Mouse (Mus musculus) heart, postnatal 4 days (tissue): ENCODE results near the gene Lrrc61. TPM values are rescaled to one million over a fixed set of nuclear protein-coding genes. Genes with fewer than 3 reads are reported as not detected.

Source experiments
- DNase-seq: peaks from one replicate; pipeline ENCODE4 v3.0.0; 2021
- total RNA-seq, 2 experiments: library from RNA; stranded (reverse); gene quantifications; 2 replicates each; pipeline ENCODE4 v1.2.3; 2021

Gene Lrrc61
- total RNA-seq, 2 experiments from 2014 or later: 7.5 to 9.1 TPM

DNA sequence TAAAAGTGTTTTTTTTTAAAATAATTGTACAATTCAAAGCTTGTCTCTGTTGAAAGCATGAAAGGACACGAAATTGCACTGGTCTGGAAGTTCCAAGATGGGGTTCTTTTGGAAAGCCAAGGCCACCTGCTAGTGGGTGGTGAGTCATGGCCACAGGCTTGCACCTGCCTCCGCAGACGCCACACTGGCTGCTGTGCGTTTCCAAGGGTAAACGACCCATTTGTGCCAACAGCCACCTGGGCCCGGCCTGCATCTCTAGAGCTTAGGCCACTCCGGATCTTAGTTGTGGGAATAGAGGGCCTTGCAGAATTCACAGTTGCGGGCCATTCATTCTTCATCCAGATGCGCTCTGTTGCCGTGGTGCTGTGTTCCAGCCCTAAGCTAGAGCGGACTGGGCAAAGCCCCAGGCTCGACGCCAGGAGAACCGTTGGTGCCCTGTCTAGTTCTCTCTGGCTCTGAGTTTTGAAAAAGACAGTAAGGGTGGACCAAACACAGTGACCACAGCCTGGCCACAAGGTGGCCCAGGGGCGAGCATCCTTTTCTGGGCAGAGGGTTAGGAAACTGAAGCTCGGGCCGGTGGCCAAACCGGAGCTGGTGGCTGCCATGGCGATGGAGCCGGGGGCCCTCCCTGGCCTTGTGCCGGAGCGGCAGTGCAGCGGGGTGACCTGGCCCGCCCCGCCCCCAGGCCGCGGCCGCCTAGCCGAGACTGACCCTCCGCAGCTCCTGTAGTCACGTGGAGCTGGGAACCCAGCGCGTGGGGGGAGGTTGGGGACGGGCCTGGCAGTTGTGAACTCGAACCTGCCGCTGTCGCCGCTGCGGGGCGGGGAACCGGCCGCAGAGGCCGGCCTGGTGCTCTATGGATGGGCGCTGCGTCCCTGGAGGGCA is 38.8 kb downstream of the Lrrc61 start, which contains the start of the genes Repin1 and Gm44965:
Gene Repin1, plus strand, starts transcription at position 726 of the 885 bp plus-strand sequence.
Gene Gm44965, plus strand, starts transcription at position 784 of the 885 bp plus-strand sequence.
- peak; percentile 97 for DNase-seq

DNA sequence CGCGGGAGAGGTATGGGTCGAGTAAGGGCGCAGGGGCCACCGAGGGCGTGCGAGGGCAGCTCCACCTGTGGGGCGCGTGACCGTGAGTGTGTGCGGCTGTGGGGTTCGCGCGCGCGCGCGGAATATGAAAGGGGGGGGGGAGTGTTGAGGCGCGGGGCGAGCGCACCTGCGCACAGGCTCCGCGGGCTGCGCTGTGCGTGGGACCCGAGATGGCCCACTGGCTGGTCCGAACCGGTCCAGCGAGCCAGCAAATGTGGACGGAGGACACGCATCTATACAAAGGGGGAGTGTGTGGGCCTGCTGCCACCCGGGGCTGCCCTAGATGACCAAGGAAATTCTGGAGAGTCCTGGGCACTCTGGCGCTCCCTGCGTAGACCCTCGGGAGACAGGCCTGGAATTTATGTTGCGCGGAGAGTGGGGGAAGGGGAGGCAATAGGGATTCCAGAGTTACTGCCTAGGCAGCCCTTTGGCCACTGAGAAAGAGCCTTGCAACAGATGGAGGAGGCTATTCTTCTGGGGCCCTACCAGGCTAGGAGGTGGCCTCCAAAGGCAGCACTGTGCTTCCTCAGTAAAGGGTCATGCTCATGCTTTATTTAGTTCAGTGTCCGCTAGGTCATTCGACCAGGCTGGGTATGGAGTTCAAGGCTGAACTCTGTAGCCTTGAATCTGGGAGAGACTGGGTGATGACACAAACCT is 39.6 kb downstream of the Lrrc61 start:
- DNase-seq: peak; percentile 55

DNA sequence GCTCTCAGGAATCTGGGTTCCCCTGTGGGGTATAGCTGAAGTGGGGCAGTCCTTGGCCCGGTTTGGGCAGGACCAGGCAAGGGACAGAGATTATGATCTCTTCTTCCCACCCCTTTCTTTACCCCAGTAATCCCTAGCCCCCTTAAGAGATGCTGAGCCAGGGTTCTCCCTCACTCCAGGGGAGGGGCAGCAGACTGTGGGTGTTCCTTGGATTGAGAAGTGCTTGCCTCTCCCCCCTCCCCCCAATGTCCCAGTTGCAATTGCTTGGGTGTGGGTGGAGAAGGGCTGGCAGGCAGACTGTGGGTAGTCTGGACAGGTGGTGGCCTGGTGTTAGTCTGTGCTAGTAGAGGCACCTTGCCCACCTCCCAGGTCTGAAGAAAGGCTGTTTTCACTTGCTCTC is 40.7 kb downstream of the Lrrc61 start:
- no peak for DNase-seq

DNA sequence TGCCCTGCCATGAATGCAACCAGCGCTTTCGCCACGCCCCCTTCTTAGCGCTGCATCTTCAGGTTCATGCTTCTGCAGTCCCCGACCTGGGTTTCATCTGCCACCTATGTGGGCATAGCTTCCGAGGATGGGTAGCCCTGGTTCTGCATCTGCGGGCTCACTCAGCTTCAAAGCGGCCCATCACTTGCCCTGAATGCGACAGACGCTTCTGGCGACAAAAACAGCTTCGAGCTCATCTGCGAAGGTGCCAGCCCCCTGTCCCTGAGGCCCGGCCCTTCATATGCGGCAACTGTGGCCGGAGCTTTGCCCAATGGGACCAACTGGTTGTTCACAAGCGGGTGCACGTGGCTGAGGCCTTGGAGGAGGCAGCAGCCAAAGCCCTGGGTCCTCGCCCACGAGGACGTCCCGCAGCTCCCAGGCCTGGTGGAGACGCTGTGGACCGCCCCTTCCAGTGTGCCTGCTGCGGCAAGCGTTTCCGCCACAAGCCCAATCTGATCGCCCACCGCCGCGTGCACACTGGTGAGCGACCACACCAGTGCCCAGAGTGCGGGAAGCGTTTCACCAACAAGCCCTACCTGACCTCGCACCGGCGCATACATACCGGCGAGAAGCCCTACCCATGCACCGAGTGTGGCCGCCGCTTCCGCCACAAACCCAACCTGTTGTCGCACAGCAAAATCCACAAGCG is 42.1 kb downstream of the Lrrc61 start:
- DNase-seq: no peak

DNA sequence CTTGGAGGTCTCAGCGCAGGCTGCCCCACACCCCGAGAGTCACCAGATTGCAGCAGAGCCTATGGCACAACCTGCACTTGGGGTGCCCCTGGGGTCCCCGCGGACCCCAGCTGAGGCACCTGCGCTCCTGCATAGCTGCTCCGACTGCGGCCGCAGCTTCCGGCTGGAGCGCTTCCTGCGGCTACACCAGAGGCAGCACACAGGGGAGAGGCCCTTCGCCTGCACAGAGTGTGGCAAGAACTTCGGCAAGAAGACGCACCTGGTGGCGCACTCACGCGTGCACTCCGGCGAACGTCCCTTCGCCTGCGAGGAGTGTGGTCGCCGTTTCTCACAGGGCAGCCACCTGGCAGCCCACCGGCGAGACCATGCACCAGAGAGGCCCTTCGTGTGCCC is 42.6 kb downstream of the Lrrc61 start:
- DNase-seq: no peak

DNA sequence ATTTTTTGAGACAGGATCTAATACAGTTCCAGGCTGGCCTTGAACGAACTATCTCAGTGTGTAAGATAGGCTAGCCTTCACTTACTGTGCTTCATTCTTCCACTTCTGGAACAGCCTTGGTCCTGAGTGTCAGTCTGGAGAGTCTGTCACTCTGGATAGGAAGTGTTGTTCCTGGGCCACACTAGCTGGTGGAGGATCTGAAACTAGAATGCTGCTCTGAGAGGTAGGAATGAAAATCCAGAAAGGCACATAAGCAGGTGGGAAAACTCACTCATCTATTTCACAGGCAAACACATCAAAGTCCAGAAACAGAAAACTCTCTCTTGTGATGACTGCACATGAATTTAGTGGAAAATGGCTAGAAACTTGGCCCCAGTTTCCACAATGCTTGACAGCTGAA is 46.0 kb downstream of the Lrrc61 start:
- no peak for DNase-seq

DNA sequence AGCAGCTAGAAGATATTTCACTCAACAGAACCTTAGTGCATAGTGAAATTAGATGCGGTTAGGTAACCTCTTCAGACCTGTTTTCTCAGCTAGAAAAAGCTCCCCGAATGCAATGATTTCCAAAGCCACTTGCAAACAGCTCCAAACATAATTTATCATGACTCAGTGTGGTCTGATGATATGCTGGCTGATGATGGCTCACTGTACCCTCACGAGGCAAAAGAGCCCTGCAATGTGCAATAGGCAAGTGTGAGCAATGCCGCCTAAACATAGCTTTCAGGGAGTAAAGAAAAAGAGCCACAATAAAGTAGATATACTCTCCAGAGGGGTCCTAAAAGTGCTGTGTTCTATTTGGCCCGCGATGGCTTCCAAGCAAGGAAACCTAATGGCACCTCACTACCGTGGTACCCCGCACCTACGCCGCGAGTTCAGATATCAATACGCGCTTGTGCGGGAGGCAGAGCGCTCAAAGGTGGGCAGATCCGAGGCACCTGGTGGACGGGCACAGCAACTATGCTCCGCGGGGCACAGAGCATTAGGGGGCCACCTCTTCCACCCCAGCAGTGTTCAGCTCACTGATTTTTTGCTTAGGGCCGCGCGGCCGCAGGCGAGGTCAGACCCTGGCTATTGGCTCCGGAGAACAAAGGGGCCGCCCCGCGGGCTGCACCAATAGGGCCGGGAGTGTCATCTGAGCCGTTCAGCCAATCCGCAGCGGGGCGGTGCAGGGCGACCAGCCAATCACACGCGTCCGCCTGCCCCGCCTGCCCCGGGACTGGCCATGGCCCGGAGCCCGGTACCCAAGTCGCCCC is 46.9 kb downstream of the Lrrc61 start, which contains the start of gene Zfp775:
Gene Zfp775, plus strand, starts transcription at position 793 of the 809 bp plus-strand sequence.
- peak; percentile 97 for DNase-seq

DNA sequence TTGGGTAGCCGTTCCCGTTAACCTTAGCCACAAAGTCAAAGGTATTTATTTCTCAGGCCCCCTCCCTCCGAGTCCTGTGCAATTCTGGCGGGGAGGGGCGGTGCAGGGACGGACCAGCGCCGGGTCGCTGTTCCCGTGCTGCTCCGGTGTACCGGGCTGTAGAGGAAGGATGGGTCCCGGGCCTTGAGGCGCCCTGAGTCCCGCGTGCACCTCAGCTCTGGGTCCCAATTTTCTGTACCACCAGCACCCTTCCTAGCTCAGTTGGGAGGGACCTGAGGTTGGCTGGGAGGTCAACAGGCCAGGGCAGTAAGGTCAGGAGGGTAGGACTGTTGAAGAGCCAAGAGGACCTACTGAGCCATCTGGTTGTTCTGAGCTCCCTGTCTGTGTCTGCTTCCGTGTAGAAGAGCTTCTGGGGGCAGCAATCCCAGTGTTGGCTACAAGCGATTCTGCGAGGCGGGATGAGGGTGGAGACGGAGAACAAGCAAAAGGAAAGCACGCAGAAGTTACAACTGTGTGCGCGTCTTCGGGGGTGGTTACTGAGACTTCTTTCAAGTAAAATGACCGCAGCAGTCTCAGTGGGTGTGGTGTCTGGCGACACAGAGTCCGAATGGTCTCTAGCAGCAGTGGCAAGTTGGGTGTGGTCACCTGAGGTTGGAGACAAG is 47.6 kb downstream of the Lrrc61 start:
- no peak for DNase-seq

DNA sequence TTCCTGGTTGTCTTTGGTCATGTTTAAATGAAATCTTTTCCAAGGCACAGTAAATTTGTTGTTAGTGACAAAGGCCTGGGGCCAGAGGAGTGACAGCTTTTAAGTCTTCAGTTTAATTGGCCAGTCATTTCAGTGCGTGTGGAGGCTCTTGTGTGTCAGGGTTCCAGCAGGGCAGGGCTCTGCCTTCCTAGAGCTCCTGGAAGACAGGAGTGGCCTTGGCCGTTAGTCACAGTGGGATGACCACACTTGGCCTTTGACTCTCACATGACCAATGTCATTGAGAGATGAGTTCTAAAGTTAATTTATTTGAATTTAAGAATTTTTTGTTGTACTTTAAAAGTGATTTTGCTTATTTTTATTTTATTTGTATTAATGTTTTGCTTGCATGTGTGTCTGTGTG is 53.5 kb downstream of the Lrrc61 start:
- no peak for DNase-seq

DNA sequence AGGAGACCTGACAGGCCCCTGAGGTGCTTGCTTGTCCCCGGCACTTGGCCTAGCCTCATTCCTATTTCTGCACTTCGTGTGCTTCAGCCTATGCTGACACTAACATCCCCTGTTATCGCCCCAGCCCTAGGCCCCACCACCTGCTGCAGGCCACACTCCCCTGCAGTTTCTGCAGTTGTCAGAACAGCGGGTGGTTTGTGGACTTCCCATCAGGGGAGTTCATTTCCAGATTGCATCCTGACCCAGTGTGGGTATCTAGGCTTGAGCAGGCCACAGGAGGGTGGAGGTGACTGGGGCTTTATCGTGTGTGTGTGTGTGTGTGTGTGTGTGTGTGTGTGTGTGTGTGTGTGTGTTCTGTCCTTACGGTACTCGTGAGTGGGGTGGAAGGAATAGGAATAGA is 54.9 kb downstream of the Lrrc61 start:
- DNase-seq: no peak

DNA sequence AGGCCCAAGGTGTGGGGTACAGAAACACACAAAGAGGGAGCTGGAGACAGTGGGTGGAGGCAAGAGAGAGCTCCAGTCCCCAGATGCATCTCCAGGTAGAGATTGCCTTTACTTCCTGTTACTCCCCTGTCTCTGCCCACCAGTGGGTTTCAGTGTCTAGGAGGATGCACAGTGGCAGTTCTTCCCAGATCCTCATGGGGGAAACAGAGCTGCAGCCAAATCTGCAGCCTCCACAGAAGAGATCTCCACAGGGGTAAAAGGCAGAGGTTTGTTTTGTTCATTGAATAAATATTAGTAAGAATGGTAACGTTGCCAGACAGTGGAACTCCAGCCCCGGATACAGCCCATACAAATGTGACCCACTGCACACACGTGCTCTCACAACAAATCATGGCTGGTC is 56.1 kb downstream of the Lrrc61 start:
- DNase-seq: no peak

DNA sequence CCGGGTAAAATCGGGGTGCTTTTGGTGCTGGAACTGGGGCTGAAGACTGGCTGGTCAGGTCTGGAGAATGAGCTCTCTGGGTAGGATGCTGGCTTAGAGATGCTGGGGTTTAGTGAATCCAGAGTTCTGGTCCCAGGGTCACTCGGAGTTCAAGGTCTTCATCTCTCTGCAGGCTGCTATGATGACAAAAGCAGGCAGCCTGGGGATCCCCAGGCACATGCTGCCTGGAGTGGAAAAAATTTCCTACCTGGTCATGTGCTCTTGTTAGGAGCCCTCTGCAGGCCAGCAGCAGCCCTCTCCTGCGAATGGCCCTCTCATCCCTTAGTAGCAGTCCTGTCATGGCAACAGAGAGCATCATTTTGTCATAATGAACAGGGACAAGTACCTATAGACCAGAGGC is 58.9 kb downstream of the Lrrc61 start:
- DNase-seq: no peak

DNA sequence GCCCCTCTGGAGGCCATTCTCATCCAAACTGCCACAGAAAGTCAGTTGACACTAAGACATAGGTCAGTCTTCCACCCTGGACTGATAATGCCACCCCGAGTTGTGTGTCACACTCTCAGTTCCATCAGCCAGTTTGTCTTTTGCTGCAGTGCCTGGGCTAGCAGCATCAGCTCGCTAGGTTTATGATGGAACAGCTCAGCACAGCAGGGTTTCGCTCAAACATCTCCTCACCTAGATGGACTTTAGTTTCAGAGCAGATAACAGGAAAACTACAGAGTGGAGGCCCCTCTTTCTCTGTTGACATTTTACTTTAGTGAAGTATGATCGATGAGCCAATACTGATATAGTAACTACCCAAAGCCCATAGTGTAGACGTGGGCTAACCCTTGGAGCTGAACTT is 60.2 kb downstream of the Lrrc61 start:
- DNase-seq: no peak

DNA sequence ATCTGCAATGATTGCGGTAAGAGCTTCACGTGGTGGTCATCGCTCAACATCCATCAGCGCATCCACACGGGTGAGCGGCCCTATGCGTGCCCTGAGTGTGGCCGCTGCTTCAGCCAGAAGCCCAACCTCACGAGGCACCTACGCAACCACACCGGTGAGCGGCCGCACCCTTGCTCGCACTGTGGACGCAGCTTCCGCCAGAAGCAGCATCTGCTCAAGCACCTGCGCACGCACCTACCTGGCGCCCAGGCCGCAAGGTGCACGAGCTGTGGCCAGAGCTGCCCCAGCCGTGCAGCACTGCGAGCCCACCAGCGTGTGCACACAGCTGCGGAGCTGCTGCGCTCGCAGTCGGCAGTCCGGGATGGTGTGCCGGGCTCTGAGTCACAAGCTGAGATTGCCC is 65.4 kb downstream of the Lrrc61 start:
- no peak for DNase-seq

Other genes starting within 250 kb of the Lrrc61 start
- gene Krba1, start 159.2 kb upstream of the Lrrc61 start, total RNA-seq: 10 to 100 TPM; 32.5 to 40.1 TPM
- gene Zfp467, start 109.0 kb upstream of the Lrrc61 start, total RNA-seq: 10 to 100 TPM; 17.1 to 25.9 TPM
- under 1 TPM; 0.38 to 0.64 TPM for gene Sspo, start 106.6 kb upstream of the Lrrc61 start, total RNA-seq
- 10 to 100 TPM; 14.0 to 16.4 TPM for gene Atp6v0e2, start 17.2 kb upstream of the Lrrc61 start, total RNA-seq
- gene Rarres2, start 18.0 kb downstream of the Lrrc61 start, total RNA-seq: 10 to 100 TPM; 69.3 to 70.3 TPM
- not detected for gene Gm45021, start 34.8 kb downstream of the Lrrc61 start, total RNA-seq
- gene Repin1, start 39.1 kb downstream of the Lrrc61 start, total RNA-seq: 10 to 100 TPM; 30.4 to 31.2 TPM
- gene Gm44965, start 39.1 kb downstream of the Lrrc61 start, total RNA-seq: not detected
- gene Zfp775, start 47.3 kb downstream of the Lrrc61 start, total RNA-seq: 1 to 10 TPM; 4.0 to 5.4 TPM
- under 1 TPM; 0.41 to 0.50 TPM for gene AI854703, start 72.0 kb downstream of the Lrrc61 start, total RNA-seq
- 1 to 10 TPM; 9.0 to 9.3 TPM for gene Gimap8, start 92.4 kb downstream of the Lrrc61 start, total RNA-seq
- 1 to 10 TPM; 6.7 to 7.0 TPM for gene Gimap9, start 121.3 kb downstream of the Lrrc61 start, total RNA-seq
- 10 to 100 TPM; 41.2 to 50.1 TPM for gene Gimap4, start 129.8 kb downstream of the Lrrc61 start, total RNA-seq
- gene Gimap6, start 153.4 kb downstream of the Lrrc61 start, total RNA-seq: 10 to 100 TPM; 62.2 to 64.7 TPM
- gene Gm28053, start 163.8 kb downstream of the Lrrc61 start, total RNA-seq: 1 to 10 TPM; 7.1 to 7.2 TPM
- not detected for gene Gimap7, start 163.8 kb downstream of the Lrrc61 start, total RNA-seq
- 10 to 100 TPM; 12.9 to 19.4 TPM for gene Gimap1, start 184.3 kb downstream of the Lrrc61 start, total RNA-seq
- gene Gimap5, start 191.4 kb downstream of the Lrrc61 start, total RNA-seq: 10 to 100 TPM; 11.6 to 11.8 TPM
- under 1 TPM; 0.38 to 0.54 TPM for gene Gimap3, start 216.1 kb downstream of the Lrrc61 start, total RNA-seq